Mouse (Mus musculus): Measurements from ENCODE around the gene Hoxa3.

Gene Hoxa3

GRCm38 (mm10) chr6:52218643-52219215 lies 5.6 kb upstream of the Hoxa3 start:
- DNase-seq (ENCODE audit: low spot score) = peak; percentile 42

GRCm38 (mm10) chr6:52217895-52218642 lies 4.9 kb upstream of the Hoxa3 start:
- no peak for DNase-seq (ENCODE audit: low spot score)

- no peak for DNase-seq (ENCODE audit: low spot score)
These were observed 4.3 kb upstream of the Hoxa3 start for GRCm38 (mm10) chr6:52217459-52217768.

GRCm38 (mm10) chr6:52216691-52217458 lies 3.7 kb upstream of the Hoxa3 start:
- DNase-seq (ENCODE audit: low spot score) = no peak

- no peak for DNase-seq (ENCODE audit: low spot score)
These were observed 2.8 kb upstream of the Hoxa3 start for GRCm38 (mm10) chr6:52215771-52216535.

GRCm38 (mm10) chr6:52215070-52215469 lies 1.9 kb upstream of the Hoxa3 start:
- no peak for DNase-seq (ENCODE audit: low spot score)

- no peak for DNase-seq (ENCODE audit: low spot score)
These were observed 1.1 kb upstream of the Hoxa3 start for GRCm38 (mm10) chr6:52214271-52214670.

- DNase-seq (ENCODE audit: low spot score) = no peak
These were observed 499 bp downstream of the Hoxa3 start for GRCm38 (mm10) chr6:52212556-52213118.

GRCm38 (mm10) chr6:52211961-52212360 lies 1.2 kb downstream of the Hoxa3 start:
- no peak for DNase-seq (ENCODE audit: low spot score)

GRCm38 (mm10) chr6:52211170-52211935 lies 1.8 kb downstream of the Hoxa3 start:
- DNase-seq (ENCODE audit: low spot score) = peak; percentile 85

- peak; percentile 26 for DNase-seq (ENCODE audit: low spot score)
These were observed 3.5 kb downstream of the Hoxa3 start for GRCm38 (mm10) chr6:52209685-52210046.

- DNase-seq (ENCODE audit: low spot score) = peak; percentile 31
These were observed 4.1 kb downstream of the Hoxa3 start for GRCm38 (mm10) chr6:52208868-52209684.

GRCm38 (mm10) chr6:52208072-52208867 lies 4.9 kb downstream of the Hoxa3 start, which contains the start of gene Hoxa6:
Hoxa6 (minus strand) TSS chr6:52208722.
- peak; percentile 61 for DNase-seq (ENCODE audit: low spot score)

- peak; percentile 23 for DNase-seq (ENCODE audit: low spot score)
These were observed 5.5 kb downstream of the Hoxa3 start for GRCm38 (mm10) chr6:52207684-52207976.

GRCm38 (mm10) chr6:52206882-52207683 lies 6.1 kb downstream of the Hoxa3 start:
- DNase-seq (ENCODE audit: low spot score) = peak; percentile 12

- DNase-seq (ENCODE audit: low spot score) = no peak
These were observed 7.2 kb downstream of the Hoxa3 start for GRCm38 (mm10) chr6:52205638-52206621.

- DNase-seq (ENCODE audit: low spot score) = no peak
These were observed 7.9 kb downstream of the Hoxa3 start for GRCm38 (mm10) chr6:52205221-52205620.
